Mouse (Mus musculus) lung, postnatal 10 days (tissue): ENCODE data around the gene Brca1.
"Not testable (repeated sequence)": the region's sequence is repeated elsewhere in the genome, so short reads cannot be mapped to it uniquely, and the experiment has no call there.

Experiments
- DNase-seq: peaks from one replicate; pipeline ENCODE4 v3.0.0; 2021

The Brca1 gene

DNA sequence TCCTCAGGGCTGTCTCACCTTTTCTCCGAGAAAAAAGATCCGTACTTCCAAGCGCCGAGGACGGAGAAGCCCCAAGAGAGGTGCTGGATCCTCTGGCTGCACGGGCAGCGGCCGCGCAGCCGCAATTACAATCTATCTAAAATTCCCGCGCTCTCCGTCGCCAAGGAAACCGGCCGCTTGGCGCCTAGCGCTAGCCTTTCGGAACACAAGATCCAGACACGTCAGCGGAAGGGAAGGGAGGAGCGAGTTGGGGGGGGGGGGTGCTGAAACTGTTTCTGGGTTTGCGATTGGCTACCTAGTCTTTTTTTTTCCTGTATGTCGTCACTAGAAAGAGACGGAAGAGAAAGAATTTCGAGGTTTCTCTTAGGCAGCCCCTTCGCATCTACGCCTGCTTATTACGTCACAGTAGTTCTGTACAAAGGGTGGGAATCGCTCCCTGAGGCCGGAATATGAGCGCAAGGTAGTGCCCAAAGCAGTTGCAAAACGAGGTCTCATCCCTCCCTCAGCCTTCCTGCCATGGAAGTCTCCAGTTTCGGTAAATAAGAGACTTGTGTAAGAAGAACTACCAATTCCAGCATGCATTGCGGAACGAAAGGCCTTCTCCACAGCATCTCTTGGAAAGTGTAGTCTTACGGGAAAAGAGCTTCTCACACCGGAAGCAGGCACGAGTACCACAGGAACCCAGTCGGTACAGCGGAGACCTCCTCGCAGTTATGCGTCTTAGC lies at the start of gene Brca1, which contains the start of gene Nbr1:
Gene Brca1, minus strand, starts transcription at position 205 of the 725 bp plus-strand sequence.
Gene Nbr1, plus strand, starts transcription at position 399 of the 725 bp plus-strand sequence.
- DNase-seq = peak; percentile 95

DNA sequence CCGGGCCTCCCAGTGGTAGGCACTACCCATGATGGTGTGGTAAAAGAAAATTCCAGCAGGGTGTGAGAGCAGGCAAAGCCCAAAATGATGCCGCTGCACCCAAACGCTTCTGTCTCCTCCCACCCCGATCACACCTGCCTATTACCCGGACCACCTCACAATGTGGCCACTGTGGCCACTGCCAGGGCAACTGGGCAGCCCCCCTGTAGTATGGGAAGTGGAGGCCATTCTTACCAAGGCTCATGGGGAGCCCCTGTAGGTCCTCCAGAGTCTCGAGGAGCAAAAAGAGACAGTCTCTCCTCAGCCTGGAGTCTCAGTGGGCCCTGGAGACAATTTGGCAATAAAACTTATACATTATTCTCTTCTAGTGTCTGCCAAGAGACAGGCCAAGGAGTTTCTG lies 47.4 kb upstream of the Brca1 start, which contains the start of gene Gm11634:
Gene Gm11634, minus strand, starts transcription at position 101 of the 400 bp plus-strand sequence.
- no peak for DNase-seq

DNA sequence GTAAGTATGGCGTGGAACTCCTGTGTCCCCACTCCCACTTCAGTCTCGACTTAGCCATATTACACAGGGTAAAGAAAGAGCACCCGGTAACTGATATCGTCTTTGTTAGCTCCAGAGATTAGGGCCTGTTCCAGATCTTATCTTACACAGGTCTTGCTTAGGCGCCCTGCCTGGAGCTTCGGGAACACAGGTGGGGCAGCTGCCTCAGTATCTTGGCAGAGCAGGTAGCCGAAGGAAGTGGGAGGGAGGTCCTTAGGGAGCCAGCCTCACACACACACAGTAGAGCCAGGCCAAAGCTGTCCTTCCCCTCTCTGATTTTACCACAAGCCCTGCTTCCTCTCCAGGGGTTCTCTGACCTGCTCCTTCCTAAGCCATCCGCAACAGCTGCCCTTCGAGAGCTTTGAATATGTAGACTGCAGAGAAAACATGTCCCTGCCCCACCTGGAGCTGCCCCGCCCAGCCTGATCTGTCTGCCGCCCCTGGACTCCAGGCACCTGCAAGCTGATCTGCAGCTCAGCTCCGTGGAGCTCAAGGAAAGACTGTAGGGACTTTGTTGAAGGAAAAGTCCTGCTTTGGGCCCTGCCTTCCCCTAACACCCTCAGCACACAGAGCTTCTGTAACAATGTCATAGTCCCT lies 38.4 kb upstream of the Brca1 start:
- DNase-seq = no peak

DNA sequence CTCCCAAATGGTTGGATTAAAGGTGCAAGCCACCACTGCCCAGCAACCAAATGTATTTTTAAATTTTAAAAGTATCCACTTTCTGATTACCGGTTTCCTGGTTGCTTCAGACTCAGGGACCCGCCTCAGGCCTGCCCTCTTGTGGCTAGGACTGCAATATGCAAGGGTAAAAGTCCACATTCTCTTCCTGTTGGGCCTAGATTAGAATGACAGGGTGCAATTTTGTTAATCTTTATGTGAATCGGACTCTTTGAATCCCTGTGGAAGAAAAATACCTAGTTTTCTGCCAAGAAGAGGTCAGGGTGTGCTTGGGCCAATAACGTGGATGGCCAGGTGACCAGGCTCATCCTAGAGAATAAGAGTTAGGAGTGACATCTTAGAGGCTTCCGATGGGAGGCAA lies 37.7 kb upstream of the Brca1 start:
- DNase-seq = peak; percentile 69

DNA sequence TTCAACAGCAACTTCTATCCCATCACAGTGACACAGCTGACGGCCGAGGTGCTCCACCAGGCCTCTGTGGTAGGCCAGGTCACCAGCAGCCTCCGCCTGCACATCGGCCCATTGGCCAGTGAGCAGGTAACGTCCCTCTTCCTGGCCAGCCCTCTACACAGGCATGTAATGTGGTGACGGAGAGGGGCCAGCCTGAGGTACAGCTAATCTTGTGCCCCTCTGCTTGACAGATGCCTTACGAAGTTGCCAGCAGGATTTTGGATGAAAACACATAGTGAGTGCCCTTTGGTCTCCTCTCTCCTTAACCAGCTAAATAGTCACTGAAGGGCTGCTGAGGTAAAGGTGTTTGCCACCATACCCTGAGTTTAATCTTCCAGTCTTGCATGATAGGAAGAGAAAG lies 37.1 kb upstream of the Brca1 start:
- DNase-seq = no peak

DNA sequence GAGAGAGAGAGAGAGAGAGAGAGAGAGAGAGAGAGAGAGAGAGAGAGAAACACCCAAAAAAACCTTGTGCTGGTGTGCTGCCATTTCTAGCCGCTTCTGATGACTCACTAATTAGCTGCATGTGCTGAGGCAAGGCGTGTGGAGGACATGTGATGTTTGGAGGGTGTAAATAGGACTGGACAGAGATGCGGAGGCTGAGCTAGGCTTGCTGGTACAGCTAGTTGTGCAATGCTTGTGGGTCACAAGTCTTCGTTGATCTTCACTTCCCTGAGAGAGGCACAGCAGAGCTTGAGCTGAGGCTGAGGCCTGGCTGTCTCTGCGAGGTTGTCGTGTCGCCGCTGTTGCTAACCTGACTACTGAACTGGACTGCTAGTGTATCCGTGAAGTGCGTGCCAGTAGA lies 35.9 kb upstream of the Brca1 start:
- no peak for DNase-seq

DNA sequence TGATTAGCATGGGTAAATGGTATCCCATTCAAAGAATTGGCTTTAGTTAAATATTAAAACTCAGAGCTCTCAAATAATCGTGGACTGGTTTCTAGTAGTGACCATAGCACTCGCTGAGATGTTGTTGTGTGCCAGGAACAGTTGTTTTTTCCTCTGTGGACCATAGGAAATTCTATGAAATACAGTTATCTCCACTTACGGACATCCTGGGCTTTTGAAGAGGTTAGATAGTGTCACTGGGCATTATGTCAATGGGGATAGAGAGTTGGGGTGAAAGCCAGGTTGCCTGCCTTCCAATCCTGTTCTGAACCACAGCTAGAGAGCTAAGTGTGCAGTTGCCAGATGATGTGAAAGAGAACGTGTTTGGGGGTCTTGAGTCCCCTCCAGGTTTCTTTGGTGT lies 34.0 kb upstream of the Brca1 start:
- DNase-seq = no peak

DNA sequence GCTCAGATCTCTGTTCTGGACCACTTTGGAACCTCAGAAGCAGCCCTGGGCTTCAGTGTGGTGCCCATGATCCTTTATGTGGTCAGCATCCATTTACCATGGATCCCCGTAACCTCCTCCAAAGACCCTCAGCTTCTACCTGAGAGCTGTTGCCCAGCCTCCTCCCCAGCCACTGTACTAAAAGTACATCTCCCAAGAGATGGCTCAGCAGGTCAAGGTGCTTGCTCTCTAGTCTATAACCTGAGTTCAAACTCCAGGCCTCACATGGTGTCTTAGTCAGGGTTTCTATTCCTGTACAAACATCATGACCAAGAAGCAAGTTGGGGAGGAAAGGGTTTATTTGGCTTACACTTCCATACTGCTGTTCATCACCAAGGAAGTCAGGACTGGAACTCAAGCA lies 33.3 kb upstream of the Brca1 start:
- not testable (repeated sequence) for DNase-seq

DNA sequence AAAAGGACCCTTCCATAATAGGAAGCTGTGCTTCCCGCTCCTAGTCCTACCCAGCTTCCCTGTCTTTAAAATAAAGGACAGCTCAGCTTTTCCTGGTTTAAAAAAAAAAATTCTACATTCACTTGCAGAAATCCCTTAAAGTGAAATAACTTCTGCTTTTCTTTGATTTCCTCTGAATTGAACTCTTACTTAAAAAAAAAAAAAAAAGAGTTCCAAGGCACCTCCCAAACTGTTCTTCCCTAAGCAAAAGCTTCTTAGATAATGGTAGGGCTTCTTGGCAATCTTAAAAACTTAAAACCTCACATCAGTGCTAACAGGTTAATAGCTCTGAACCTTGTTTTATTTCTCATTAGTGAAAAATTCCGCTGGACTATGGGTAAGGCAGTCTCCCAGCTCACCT lies 31.4 kb upstream of the Brca1 start:
- no peak for DNase-seq

DNA sequence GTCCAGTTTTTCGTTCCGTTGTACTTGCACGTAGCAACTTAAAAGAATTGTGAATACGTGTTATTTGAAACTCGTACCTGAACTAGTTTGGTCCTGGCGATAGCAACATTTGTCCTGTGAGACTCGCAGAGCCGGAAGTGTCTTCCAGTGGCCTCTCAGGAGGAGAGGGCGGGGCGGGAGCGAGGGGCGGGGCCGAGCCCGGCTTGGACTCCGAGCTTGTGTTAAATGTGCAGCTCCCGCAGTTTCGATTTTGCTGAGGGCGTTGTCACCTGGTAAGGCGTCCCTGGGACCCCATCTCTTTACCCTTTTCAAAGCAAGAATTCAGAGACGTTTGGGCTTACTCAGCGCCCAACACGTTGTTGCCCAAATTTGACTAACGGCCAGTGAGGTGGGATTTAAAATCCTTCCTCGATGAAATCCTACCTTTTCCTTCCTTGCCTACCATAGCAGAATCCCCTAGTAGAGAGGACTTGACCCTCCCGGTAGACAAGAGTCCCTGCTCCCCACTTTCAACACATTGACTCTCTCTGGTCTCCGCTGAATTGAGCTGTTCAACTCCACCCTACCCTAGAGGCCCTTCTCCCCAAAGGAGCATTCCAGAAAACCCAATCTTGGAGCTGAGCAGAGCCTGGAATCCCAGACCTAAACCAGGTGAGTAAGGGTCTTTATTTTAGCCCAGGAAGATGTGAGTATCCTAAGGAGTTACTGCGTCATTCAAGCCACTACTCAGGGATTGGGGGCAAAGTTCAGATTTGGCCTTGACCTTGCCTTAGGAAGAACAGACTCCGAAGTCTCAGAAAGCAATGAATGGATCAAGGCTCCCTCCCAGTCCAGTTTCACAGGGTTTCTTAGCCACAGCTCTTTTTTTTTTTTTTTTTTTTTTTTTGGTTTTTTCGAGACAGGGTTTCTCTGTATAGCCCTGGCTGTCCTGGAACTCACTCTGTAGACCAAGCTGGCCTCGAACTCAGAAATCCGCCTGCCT lies 30.6 kb upstream of the Brca1 start, which contains the start of gene Tmem106a:
Gene Tmem106a, plus strand, starts transcription at position 189 of the 982 bp plus-strand sequence.
- DNase-seq = peak; percentile 75

DNA sequence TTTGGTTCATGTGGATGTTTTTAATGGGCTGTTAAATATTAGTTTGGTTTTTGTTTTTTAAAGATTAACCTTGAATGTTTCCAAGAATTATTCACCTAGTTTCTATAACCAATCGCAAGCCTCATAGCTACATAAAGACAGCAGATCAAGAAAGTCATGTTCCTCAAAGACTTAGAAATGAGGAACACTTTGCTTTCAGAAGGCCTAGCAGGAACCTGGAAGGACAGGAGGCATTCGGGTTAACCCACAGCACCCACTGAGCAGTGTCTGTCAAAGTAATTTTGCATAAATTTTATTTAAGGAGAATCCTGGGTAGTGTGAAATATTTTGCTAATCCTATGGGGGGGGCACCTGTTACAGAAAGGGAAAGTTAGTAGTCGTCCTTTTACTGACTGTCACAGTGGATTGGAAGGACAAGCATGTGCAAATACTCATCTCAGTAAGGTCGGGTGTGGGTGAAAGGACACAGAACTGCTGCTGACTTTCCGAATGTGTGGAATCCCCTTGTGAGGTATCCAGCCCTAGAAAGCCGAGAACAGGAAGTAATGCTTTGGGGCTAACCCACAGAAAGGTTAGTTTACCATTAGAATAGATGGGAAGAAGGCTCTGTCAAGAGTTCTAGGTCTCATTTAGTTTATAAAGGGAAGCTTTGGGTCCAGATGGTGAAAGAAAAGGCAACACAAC lies 29.5 kb upstream of the Brca1 start:
- no peak for DNase-seq

DNA sequence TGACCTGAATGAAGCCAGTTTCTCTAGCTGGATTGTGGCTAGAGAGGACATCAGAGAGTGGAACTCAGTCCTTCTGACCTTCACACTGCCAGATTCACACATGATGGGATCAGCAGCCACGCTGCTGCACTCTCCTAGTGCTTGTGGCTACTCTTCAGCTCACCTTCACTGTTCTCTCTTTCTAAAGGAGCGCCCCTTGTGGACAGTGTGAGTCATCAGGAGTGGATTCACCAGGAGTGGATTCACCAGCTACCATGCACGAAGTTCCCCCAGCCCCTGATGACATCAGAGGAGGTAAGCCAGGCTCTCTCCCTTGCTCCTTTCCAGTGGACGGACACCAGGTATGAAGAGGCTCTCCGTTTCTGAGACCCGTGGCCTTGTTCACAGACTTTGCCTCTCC lies 24.4 kb upstream of the Brca1 start:
- DNase-seq = no peak

DNA sequence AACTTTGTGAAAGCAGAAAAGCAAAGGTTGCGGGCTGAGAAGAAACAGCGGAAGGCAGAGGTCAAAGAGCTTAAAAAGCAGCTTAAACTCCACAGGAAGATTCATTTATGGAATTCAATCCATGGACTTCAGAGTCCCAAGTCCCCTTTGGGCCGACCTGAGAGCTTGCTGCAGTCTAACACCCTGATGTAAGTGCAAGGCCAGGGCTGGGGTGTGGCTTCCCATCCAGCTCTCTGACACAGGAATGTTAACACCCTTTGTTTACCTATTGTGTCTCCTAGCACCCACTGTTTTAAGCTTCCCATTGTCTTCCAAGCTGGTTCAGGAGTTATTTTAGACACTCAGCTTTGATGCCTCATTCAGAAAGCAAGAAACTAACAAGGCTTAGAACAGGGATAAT lies 16.7 kb upstream of the Brca1 start:
- DNase-seq = no peak

DNA sequence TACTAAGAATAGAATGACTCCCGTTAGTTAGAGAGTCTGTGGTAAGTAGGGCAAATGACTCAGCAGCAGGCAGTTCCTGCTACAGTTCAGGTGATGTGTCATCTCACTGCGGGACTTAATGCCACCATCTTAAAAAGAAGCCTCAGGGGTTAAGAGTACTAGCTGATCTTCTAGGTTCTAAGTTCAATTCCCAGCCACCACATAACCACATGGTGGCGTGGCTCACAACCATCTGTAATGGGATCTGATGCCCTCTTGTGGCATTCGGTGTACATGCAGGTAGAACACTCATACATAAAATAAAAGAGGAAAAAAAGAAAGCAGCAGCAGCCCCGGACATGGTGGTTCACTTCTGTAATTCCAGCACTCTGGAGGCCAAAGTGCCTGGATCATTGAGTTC lies 10.6 kb upstream of the Brca1 start:
- peak; percentile 75 for DNase-seq

DNA sequence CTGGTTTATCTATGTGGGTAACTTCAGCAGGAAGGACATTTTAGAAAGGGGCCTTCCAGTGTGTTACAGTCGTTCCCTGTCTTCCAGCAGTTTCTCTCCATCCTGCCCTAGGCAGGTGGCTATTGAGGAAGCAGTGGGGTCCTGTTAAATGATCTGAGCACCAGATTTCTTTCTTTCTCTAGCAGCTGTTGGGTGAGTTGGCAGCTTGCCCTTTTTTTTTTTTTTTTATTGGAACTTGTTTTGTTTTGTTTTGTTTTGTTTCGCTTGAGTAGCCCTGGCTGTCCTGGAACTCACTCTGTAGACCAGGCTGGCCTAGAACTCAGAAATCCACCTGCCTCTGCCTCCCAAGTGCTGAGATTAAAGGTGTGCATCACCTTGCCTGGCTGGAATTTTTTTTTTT lies 5.2 kb upstream of the Brca1 start:
- DNase-seq = no peak

DNA sequence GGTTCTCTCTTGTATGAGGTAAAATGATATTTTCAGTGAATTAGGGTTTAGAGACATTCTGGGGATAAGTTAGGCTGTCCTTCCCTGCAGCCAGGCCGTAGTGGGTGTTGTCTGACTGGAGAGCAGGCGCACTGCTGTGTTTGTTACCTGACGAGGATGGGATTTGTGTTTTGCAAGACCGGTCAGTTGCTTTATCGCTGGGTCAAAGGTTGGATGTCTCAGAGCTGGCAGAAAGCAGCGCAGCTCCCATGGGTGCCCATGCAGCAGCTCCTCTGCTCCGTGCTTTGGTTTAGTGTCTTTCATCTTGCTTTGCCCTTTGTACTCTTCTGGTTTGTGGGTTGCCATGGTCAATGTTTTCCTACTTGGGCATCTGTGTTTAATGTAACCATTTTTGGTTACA lies 4.8 kb upstream of the Brca1 start:
- DNase-seq = no peak

DNA sequence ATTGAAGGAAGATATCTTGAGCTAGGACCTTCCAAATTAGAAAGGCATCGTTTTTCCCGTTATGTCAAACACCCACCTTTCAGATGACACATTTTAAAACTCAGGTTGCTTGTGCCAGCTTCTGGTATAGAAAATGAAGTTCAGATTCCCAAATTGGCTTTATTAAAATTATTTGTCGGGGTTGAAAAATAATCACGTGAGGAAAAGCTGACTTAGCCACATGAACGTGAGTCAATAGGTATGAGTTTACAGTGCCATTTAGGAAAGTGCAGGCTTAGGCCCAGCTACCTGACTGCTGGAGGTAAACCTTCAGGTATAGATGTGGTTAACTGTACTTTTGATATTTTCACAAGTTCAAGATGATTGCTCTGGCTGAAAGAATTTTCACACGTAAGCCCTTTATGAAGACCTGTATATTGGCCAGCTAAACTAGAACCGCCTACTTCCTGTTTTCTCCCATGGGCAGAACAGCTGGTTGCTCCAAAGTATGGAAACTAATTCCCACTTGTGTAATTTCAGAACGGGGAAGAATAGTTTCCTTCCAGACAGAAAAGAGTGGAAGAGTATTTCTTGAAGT lies 1.7 kb upstream of the Brca1 start:
- DNase-seq = peak; percentile 24

DNA sequence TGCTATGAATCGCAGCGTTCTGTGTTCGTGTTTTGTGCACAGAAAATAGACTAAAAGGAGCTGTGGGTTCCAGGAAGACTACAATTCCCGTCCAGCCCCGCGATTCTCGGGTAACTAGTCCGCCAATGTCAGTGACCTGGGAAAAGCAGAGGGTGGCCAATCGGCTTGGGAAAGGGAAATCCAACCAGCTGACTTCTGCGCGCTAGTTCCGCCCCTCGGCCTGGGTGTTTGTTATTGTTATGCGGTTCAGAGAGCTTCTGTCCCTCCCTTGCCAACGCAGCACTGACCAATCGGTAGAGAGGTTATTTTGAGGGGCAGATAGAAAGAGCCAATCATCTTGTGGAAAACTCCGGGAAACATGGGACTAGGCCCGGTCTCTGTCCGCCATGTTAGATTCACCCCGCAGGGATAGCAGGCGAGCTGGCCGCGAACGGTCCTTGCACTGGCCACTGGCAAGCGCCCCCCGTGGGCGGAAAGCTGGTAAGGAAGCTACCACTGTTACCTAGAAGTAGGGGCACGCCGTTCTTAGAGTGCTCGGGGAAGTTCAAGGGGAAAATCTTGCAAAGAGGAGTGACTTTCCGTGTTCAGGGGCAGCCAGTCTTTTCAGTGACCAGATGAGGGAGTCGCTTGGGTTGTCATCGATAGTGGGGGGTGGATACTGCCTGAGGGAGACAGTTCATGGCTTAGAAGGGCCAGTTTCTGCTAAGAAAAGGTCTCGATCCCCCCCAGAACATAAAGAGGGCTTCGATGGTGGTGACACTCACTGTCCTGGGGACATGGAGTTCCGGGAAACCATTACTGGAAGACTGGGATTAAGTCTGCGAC lies 933 bp upstream of the Brca1 start:
- DNase-seq = peak; percentile 99

DNA sequence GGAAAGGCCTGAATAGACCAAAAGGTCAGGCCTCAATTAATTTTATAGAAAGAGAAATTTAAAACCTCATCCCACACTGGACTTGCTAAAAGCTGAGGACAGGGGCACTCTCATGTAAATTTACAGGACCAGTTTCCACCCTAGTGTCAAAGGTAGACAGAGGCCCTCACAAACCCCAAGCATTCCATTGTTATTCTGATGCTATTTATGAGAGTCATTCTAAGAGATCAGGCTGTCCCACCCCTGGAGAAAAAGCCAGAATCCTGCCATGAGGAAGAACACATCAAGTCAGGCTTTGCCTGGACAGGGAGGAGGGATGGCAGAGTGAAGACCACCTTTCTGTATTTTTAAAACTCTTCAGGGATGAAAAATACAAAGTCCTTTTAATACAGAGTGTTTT lies 3.2 kb downstream of the Brca1 start:
- DNase-seq = no peak

DNA sequence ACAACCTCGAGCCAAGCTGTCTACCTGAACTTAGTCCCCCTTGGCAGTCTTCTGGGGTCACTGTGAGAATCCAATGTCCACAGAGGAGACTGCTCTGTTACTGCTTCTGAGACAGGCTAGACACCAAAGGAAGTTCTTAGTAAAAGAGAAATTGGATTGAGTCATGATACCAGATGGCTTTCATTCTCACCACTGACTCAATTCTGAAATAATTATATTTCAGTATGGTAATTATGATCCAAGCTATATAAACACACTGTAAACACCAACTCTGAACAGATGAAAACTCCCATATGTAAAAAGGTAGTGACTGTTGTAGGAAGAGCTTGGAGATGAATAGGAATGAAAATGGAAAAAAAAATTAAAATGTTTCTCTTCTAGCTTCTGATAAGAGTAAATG lies 7.6 kb downstream of the Brca1 start:
- no peak for DNase-seq

DNA sequence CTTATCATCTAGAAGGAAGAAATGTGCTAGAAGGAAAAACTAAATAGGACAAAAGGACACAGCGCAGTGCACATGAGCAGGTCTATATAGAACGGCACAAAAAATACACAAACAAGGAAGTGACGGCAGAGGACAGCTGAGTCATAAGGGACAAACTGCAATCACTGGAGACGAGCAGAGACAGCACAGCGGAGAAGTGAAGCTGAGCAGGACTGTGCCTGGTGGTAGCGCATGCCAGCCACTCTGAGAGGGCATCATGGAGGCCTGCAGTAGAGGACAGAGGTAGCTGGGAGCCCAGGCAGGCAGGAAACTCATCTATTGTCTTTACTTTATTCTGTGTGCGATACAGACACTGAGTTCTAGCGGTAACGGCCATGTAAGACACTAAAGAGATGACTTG lies 8.2 kb downstream of the Brca1 start:
- DNase-seq = no peak
